Mouse (Mus musculus): ENCODE measurements around the gene Rdh13.

Rdh13 gene

GRCm38 (mm10) chr7:4445216-4445791 is at the start of gene Rdh13:
Rdh13 (minus strand) TSS chr7:4445649.
- DNase-seq = peak; percentile 92 to 94

- no peak for DNase-seq
Measured at GRCm38 (mm10) chr7:4493991-4494390, 48.5 kb upstream of the Rdh13 start.

- no peak for DNase-seq
Measured at GRCm38 (mm10) chr7:4492284-4493224, 47.1 kb upstream of the Rdh13 start.

GRCm38 (mm10) chr7:4491308-4491707 is 45.9 kb upstream of the Rdh13 start:
- no peak for DNase-seq

- no peak for DNase-seq
Measured at GRCm38 (mm10) chr7:4482281-4482680, 36.8 kb upstream of the Rdh13 start.

- DNase-seq = peak; percentile 34 to 49
Measured at GRCm38 (mm10) chr7:4479674-4480073, 34.2 kb upstream of the Rdh13 start.

- no peak for DNase-seq
Measured at GRCm38 (mm10) chr7:4478796-4479291, 33.4 kb upstream of the Rdh13 start.

GRCm38 (mm10) chr7:4478021-4478795 is 32.8 kb upstream of the Rdh13 start:
- peak; percentile 74 to 87 for DNase-seq

GRCm38 (mm10) chr7:4473940-4474339 is 28.5 kb upstream of the Rdh13 start:
- no peak for DNase-seq

- DNase-seq = peak; percentile 68 to 82
Measured at GRCm38 (mm10) chr7:4471179-4471555, 25.7 kb upstream of the Rdh13 start.

GRCm38 (mm10) chr7:4470275-4471178 is 25.1 kb upstream of the Rdh13 start:
- DNase-seq = peak; percentile 64 to 75

- DNase-seq = no peak
Measured at GRCm38 (mm10) chr7:4467801-4468200, 22.4 kb upstream of the Rdh13 start.

- peak; percentile 64 to 81 for DNase-seq
Measured at GRCm38 (mm10) chr7:4464194-4464824, 18.9 kb upstream of the Rdh13 start.

GRCm38 (mm10) chr7:4460576-4461434 is 15.4 kb upstream of the Rdh13 start, which contains the start of gene Eps8l1:
Eps8l1 (plus strand) TSS chr7:4460674.
- peak in 1 of 2 experiments; percentile 26 for DNase-seq

- DNase-seq = peak in 1 of 2 experiments; percentile 42
Measured at GRCm38 (mm10) chr7:4452644-4453043, 7.2 kb upstream of the Rdh13 start.

- DNase-seq = no peak
Measured at GRCm38 (mm10) chr7:4449211-4449610, 3.8 kb upstream of the Rdh13 start.

- DNase-seq = no peak
Measured at GRCm38 (mm10) chr7:4448439-4448838, 3.0 kb upstream of the Rdh13 start.

- no peak for DNase-seq
Measured at GRCm38 (mm10) chr7:4447138-4447537, 1.7 kb upstream of the Rdh13 start.

GRCm38 (mm10) chr7:4440549-4440948 is 4.9 kb downstream of the Rdh13 start:
- DNase-seq = no peak

GRCm38 (mm10) chr7:4437721-4438120 is 7.7 kb downstream of the Rdh13 start:
- no peak for DNase-seq

Measured in kidney, adult 8-10 months (tissue).